Mouse (Mus musculus): ENCODE measurements around the gene Ak8. TPM values are rescaled to one million over a fixed set of nuclear protein-coding genes. Genes with fewer than 3 reads are reported as not detected.

Ak8 gene
- total RNA-seq (2017) = 0.15 and 0.38 TPM in 2 replicates

DNA sequence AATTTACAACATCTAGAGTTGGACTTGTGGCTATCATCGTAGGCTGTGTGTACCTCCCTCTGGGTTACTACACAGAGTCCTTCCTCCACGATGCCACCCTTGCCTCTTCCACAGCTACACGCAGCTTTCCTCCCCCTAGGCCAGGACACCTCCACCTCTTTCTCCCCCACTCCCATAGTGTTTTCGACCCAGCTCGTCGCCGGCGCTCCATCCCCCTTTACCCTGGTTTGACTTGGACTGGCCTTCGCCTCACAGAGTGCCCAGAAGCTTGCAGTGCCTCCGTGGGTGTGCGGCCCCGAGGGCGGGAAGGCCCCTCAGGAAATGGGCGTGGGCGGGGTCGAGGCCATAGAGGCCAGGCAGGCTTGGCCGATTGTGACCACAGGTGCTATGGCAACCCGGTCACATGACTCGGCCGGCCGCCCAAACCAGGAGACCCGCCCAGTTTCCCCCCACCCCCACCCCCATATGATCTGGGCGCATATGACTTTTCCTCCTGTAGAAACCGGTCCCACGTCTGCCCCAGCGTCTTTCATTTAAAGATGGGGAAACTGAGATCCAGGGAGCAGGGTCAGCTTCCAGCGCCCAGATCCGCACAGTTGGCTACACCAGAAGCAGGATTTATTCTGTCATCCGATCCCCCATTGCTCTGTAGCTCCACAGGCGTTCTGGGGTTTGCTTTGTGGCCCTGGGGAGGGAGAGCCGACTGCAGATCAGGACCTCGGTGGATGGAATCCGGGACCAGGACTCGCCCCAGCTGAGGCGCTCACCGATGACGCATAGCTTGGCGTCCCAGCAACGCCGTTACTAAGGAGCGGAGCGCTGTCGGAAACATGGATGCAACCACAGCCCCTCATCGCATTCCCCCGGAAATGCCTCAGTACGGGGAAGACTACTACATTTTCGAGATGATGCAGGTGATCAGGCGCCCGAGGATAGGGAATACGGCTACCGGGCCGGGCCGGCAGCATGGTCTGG, at the start of gene Ak8, which contains the start of gene Spaca9:
TSS of gene Ak8 (plus strand) at position 804 of the 975 bp plus-strand sequence.
TSS of gene Spaca9 (minus strand) at position 367 of the 975 bp plus-strand sequence.
- ATAC-seq (replicated peaks in 1 of 2; ENCODE audit: insufficient read depth in 1 of 2, low FRiP score in 2 of 2, low TSS enrichment in 1 of 2, low read depth in 1 of 2, poor library complexity in 2 of 2, severe bottlenecking in 2 of 2) = peak; percentile 15 to 59; a peak in 2 of 4 replicates

- no peak for ATAC-seq (replicated peaks in 1 of 2; ENCODE audit: insufficient read depth in 1 of 2, low FRiP score in 2 of 2, low TSS enrichment in 1 of 2, low read depth in 1 of 2, poor library complexity in 2 of 2, severe bottlenecking in 2 of 2)
These were observed 49.4 kb upstream of the Ak8 start for GRCm38 (mm10) chr2:28650526-28650925.

DNA sequence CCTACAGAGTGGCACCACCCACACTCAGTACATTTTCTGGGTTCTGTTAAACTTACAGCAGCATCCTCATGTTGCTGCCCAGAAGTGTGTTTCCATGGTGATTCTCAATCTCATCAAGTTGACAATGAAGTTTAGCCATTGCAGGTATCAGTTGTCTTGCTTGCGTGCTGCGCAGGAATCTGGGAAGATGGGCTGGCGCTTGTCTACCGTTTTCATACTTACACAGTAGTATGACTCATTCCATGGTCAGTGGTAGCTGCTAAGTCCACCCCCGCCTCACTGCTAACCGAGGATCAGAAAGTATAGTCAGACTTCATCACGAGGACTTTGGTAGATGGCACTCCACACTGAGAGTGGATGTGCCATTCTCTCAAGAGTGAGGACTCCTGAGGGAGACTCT, 46.6 kb upstream of the Ak8 start:
- ATAC-seq (replicated peaks in 1 of 2; ENCODE audit: insufficient read depth in 1 of 2, low FRiP score in 2 of 2, low TSS enrichment in 1 of 2, low read depth in 1 of 2, poor library complexity in 2 of 2, severe bottlenecking in 2 of 2) = no peak

- peak in 1 of 2 experiments; percentile 61; a peak in 2 of 4 replicates for ATAC-seq (replicated peaks in 1 of 2; ENCODE audit: insufficient read depth in 1 of 2, low FRiP score in 2 of 2, low TSS enrichment in 1 of 2, low read depth in 1 of 2, poor library complexity in 2 of 2, severe bottlenecking in 2 of 2)
These were observed 45.7 kb upstream of the Ak8 start for GRCm38 (mm10) chr2:28654295-28654694.

DNA sequence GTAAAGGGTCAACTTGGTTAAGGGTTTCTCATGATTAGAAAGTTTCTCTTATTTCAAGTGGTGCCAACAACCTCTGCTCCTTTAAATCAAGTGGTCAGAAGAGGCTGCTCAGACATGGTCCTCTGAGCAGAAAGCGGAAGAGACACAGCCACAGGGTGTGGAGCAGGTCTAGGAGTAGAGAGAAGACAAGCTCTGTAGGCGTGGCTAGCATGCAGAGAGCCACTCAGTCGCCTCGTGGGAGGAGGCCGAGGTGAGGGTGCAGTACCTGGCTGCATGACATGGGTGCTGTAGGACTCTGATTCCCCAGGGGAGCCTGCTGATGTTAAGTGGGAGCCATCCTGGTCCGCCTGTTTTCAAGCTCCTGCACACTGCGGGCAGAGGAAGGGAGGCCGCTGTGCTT, 43.7 kb upstream of the Ak8 start:
- ATAC-seq (replicated peaks in 1 of 2; ENCODE audit: insufficient read depth in 1 of 2, low FRiP score in 2 of 2, low TSS enrichment in 1 of 2, low read depth in 1 of 2, poor library complexity in 2 of 2, severe bottlenecking in 2 of 2) = no peak

DNA sequence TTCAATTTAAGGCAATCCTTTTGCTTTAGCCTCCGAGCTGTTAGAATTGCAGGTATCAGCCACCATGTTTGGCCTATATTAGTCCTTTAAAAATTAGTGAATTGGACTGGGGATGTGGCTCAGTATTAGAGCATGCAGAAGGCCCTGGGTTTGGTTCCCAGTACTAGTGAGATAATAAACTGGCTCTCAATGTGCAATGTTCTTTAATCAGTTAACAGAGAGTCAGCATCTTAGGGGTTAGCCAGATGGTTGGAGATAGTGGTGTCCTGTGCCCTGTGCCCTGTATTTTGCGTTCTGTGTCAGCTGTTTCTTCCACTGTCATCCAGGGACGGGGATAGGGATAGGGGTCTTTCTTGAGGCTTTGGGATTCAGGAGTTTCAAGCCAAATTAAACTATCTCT, 37.1 kb upstream of the Ak8 start:
- ATAC-seq (replicated peaks in 1 of 2; ENCODE audit: insufficient read depth in 1 of 2, low FRiP score in 2 of 2, low TSS enrichment in 1 of 2, low read depth in 1 of 2, poor library complexity in 2 of 2, severe bottlenecking in 2 of 2) = no peak

DNA sequence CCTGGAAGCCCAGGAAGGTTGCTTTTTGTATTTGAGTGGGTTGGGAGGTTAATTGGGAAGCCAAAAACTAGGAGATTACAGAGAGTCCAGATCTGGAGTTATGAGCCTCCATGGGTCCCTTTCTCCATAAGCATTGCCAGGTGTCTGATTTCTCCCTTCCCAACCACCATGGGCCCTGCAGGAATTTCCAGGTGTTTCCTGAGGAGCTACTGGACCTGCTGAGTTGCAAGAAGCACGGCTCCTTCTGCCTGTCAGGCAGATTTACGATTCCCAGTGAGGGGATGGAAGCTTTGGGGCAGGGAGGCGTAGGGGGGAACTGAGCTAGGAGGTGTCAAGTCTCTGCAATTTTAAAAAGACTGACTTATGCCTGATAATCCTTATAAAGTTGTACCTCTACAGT, 34.1 kb upstream of the Ak8 start:
- no peak for ATAC-seq (replicated peaks in 1 of 2; ENCODE audit: insufficient read depth in 1 of 2, low FRiP score in 2 of 2, low TSS enrichment in 1 of 2, low read depth in 1 of 2, poor library complexity in 2 of 2, severe bottlenecking in 2 of 2)

GRCm38 (mm10) chr2:28671438-28671837, 28.5 kb upstream of the Ak8 start:
- ATAC-seq (replicated peaks in 1 of 2; ENCODE audit: insufficient read depth in 1 of 2, low FRiP score in 2 of 2, low TSS enrichment in 1 of 2, low read depth in 1 of 2, poor library complexity in 2 of 2, severe bottlenecking in 2 of 2) = no peak

GRCm38 (mm10) chr2:28676005-28676404, 24.0 kb upstream of the Ak8 start:
- no peak for ATAC-seq (replicated peaks in 1 of 2; ENCODE audit: insufficient read depth in 1 of 2, low FRiP score in 2 of 2, low TSS enrichment in 1 of 2, low read depth in 1 of 2, poor library complexity in 2 of 2, severe bottlenecking in 2 of 2)

- ATAC-seq (replicated peaks in 1 of 2; ENCODE audit: insufficient read depth in 1 of 2, low FRiP score in 2 of 2, low TSS enrichment in 1 of 2, low read depth in 1 of 2, poor library complexity in 2 of 2, severe bottlenecking in 2 of 2) = no peak
These were observed 19.3 kb upstream of the Ak8 start for GRCm38 (mm10) chr2:28680710-28681109.

DNA sequence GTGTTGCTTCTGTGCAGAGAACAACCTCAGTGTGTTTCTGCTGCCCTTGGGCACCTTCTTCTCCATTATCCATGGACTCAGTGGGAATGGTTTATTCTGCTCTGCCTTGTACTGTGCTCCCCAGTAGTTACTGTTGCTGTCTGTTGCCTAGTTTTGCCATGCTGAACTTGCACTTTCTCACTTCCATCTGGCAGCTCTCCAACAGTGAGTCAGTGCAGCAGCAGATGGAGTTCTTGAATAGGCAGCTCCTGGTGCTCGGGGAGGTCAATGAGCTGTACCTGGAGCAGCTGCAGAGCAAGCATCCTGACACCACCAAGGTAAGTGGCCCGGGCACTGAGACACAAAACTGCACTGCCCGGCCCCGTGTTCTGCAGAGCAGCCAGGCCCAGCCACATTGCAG, 18.2 kb upstream of the Ak8 start:
- ATAC-seq (replicated peaks in 1 of 2; ENCODE audit: insufficient read depth in 1 of 2, low FRiP score in 2 of 2, low TSS enrichment in 1 of 2, low read depth in 1 of 2, poor library complexity in 2 of 2, severe bottlenecking in 2 of 2) = no peak

- no peak for ATAC-seq (replicated peaks in 1 of 2; ENCODE audit: insufficient read depth in 1 of 2, low FRiP score in 2 of 2, low TSS enrichment in 1 of 2, low read depth in 1 of 2, poor library complexity in 2 of 2, severe bottlenecking in 2 of 2)
These were observed 14.1 kb upstream of the Ak8 start for GRCm38 (mm10) chr2:28685895-28686294.

DNA sequence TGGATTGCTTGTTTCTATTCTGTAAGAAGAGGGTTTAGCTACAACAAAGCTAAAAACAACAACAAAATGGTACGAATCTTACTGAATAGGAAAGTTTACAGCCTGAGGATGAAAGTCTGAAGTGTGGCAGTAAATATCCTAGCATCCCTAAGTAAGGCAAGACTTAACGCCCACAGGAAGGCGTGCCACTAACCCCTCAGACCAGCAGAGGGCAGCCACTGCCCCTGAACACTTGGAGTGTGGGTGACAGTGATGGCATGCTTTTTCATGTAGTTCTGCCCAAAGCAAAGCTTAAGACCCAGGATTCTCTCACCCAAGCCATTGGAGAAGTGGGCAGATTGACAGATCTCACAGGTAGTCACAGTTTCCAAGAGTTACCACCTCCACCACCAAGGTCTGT, 11.5 kb upstream of the Ak8 start:
- peak; percentile 72 to 78; a peak in 3 of 4 replicates for ATAC-seq (replicated peaks in 1 of 2; ENCODE audit: insufficient read depth in 1 of 2, low FRiP score in 2 of 2, low TSS enrichment in 1 of 2, low read depth in 1 of 2, poor library complexity in 2 of 2, severe bottlenecking in 2 of 2)

DNA sequence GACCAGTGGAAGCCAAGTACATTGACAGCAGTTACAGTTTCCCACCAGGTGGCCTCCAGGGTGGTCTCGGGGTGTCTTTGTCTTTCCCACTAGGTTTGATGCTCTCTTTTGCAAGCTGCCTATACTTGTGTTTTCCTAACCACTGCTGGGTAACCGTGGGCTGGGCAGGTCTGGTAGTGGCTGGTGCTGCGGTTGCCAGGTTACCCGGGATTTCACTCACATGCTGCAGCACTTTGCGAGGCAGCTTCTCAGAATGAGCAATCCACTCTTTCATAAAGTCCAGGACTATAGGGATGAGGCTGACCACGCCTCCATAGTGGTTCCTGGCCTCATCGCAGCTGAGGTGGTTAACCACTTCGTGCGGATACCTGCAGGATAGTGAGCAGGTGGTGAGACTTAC, 7.3 kb upstream of the Ak8 start:
- no peak for ATAC-seq (replicated peaks in 1 of 2; ENCODE audit: insufficient read depth in 1 of 2, low FRiP score in 2 of 2, low TSS enrichment in 1 of 2, low read depth in 1 of 2, poor library complexity in 2 of 2, severe bottlenecking in 2 of 2)

GRCm38 (mm10) chr2:28698566-28698965, 1.4 kb upstream of the Ak8 start:
- peak; percentile 30 to 40 for ATAC-seq (replicated peaks in 1 of 2; ENCODE audit: insufficient read depth in 1 of 2, low FRiP score in 2 of 2, low TSS enrichment in 1 of 2, low read depth in 1 of 2, poor library complexity in 2 of 2, severe bottlenecking in 2 of 2)

DNA sequence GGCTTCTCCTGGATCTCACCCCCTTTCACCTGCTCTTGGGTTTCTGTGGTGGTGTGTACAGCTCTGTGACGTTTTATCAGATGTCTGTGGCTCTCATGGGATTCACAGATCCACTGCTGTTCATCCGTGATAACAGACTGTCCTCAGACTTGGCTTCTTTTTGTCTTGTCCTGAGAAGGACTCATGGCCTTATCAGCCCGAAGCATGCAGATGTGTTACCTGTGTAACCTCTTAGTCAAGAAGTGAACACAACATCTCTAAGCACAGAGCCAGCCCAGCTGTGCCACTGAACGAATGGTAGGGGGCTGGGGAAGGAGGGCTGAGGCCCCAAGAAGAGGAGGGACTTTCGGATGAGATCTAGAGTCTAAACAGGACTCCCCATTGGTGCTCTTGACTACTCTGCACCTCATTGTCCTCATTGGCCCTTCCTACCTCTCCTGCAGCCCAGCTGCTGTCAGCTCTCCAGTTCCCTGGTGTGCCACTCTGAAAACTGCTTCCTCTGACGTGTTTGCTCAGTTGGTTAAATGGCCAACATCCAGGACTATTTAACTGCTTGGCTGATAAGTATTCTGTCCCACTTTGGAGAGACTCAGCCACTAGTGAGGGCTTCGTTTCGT, 1.8 kb downstream of the Ak8 start:
- ATAC-seq (replicated peaks in 1 of 2; ENCODE audit: insufficient read depth in 1 of 2, low FRiP score in 2 of 2, low TSS enrichment in 1 of 2, low read depth in 1 of 2, poor library complexity in 2 of 2, severe bottlenecking in 2 of 2) = no peak

DNA sequence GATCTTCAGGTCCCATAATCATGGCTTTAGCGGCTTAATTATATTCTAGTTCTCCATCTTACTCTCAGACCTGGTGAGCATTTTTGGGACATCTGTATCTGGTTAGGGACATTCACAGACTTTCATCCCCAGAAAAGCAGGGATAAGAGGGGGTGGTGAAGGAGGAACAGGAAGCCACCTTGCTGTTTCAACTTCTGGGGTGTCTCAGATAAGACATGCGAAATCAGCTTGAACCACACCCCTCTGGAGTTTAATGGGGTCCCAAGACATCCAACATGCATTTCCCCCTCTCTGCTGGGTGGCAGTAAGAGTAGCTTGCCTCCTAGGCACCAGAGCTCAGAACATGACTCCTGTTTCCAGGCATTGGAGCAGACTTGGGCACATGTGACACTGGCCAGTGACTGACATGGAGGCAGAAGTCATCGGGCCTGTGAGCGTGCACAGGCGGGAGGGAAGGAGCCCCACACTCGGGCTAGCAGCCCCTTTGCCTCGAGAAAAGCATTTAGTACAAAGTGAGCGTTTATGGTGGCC, 6.2 kb downstream of the Ak8 start:
- ATAC-seq (replicated peaks in 1 of 2; ENCODE audit: insufficient read depth in 1 of 2, low FRiP score in 2 of 2, low TSS enrichment in 1 of 2, low read depth in 1 of 2, poor library complexity in 2 of 2, severe bottlenecking in 2 of 2) = no peak

GRCm38 (mm10) chr2:28706787-28707186, 6.8 kb downstream of the Ak8 start:
- ATAC-seq (replicated peaks in 1 of 2; ENCODE audit: insufficient read depth in 1 of 2, low FRiP score in 2 of 2, low TSS enrichment in 1 of 2, low read depth in 1 of 2, poor library complexity in 2 of 2, severe bottlenecking in 2 of 2) = no peak

Data from hematopoietic stem cell, adult 5-6 weeks (primary cell).